Mouse (Mus musculus) CD8-positive naive resting alpha-beta T cell, adult 2 months (primary cell): ENCODE results near the gene Mob1a.

Experiments used
- DNase-seq, 2 experiments: peaks; one replicate each; pipeline ENCODE4 v3.0.0; 2022; ENCODE audit warnings: low read depth in 2 of 2, low spot score in 2 of 2

The Mob1a gene

DNA sequence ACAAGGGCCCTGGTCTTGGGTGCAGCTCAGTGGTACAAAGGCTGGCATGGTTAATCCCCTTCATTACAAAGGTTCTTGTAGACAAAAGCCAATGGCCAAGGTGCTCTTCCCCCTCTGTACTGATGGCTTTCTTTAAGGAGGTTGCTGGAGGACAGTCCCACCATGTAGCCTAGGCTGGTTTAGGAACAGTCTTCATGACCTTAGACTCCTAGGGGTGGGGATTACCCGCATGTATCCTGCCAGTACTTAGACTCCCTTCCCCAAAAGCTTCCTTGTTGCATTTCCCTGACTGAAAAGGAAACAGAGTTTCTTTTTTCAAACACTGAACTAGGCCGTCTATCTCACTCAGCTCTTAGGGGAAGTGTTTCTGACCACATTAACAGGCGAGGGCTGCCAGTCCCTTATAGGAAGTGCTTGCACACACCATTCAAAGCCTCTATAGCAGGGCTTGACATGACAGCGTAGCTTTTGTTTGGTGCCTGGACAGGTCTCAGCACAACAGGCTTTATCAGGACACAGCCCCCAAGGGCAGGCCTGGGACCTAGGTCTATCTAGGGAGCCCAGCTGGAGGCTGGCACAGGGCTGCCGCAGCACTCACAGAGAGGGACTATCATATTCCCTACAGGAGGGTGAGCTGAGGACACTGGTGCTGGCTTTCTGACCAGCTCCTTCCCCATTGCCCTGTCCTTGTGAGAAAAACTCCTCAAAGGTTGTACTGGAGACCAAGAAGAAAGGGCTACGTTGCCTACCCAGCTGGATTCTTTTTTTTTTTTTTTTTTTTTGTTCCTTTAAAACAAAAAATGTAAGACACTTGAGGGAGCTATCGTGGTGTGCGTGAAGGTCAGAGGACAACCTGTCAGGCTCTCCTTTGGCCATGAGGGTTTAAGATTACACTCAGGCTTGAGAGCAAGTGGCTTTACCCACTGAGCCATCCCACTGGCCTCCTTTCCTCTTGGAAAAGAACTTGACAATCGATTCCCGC lies 56.0 kb downstream of the Mob1a start:
- peak in 1 of 2 experiments; percentile 5 for DNase-seq

DNA sequence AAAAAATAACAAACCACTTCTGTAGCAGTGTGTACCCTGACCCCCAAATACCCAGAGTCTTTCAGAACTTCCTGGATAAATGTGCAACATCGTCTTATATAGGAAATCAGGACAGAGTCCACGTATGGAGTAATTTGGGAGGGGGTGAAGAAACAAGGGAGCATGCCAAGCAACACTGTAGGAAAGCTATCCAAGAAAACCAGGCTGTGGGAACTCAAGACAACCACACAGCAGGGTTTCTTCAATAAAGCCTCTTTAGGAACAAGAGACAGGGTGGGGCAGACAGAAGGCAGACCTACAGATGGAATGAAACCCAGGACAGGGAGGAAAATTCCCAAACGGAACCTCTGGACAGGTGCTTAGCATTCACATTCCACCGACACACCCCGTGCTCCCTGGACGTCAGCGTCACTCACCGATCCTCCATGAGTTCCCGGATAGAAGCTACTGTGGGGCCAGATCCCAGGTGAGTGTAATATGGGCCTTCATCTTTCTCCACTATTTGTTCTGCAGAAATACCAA lies 59.8 kb downstream of the Mob1a start:
- no peak for DNase-seq

DNA sequence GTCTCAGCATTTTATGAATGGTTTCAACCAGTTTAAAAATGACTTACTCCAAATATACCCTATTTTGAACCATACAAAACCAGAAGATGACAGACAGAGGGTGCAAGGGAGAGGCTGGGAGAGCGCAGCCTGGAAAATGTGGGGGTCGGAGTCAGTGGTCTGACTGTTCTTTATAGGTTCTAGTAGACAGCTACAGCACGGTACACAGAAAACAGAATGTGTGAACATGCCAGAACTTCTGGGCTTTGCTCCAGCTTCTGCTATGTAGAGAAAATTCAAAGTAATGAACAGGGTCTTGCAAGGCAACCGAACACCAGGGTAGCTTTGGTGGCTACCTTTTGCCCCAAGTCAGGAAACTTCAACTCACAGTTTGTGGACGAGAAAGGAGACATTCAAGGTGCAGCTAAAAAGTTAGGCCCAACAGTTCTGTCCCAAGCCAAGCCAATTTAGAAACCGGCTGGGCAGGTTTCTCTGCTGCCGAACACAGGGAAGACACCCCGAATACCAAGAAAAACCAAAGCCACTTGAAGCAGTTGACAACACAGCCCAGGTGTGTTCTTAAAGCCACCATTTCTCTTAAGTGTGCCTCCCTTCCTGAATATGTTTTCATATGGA lies 66.5 kb downstream of the Mob1a start:
- no peak for DNase-seq
